Mouse (Mus musculus) lung, postnatal 0 days (tissue): ENCODE data around the gene Hsd17b11. TPM values are rescaled to one million over a fixed set of nuclear protein-coding genes. Genes with fewer than 3 reads are reported as not detected.

Source experiments
- ATAC-seq: fragments of 200-750 bp; cut with Nextera tagmentation; 2 replicates; pipeline ENCODE4 v1.8.0; 2017; ENCODE audit warnings: moderate library complexity
- DNase-seq: peaks from one replicate; pipeline ENCODE4 v3.0.0-alpha.2; 2016; ENCODE audit warnings: low spot score
- H3K27ac ChIP-seq: fragments of 300-500 bp; sonication (generic); 2 replicates; pipeline ENCODE4 v1.5.1; 2014; ENCODE audit warnings: antibody characterized with exemption, mild to moderate bottlenecking, low read length, mixed read lengths
- H3K27me3 ChIP-seq: fragments of 300-500 bp; sonication (generic); replicated peaks from 2 replicates; pipeline ENCODE4 v1.6.1; 2014; ENCODE audit warnings: low read length, mixed read lengths; ENCODE audit not compliant: insufficient read depth
- H3K36me3 ChIP-seq: fragments of 300-500 bp; sonication (generic); 2 replicates; pipeline ENCODE4 v1.6.1; 2014; ENCODE audit warnings: low read length, mixed read lengths; ENCODE audit not compliant: insufficient read depth
- H3K4me1 ChIP-seq: fragments of 300-500 bp; sonication (generic); 2 replicates; pipeline ENCODE4 v1.6.1; 2014; ENCODE audit warnings: antibody characterized with exemption, low read depth, low read length, mixed read lengths; ENCODE audit not compliant: insufficient read depth
- H3K4me2 ChIP-seq: fragments of 300-500 bp; sonication (generic); replicated peaks from 2 replicates; pipeline ENCODE4 v1.6.1; 2014; ENCODE audit warnings: low read depth, mild to moderate bottlenecking, low read length, moderate library complexity, mixed read lengths
- H3K4me3 ChIP-seq: fragments of 300-500 bp; sonication (generic); 2 replicates; pipeline ENCODE4 v1.5.1; 2014; ENCODE audit warnings: low read depth, low read length
- H3K9ac ChIP-seq: fragments of 300-500 bp; sonication (generic); replicated peaks from 2 replicates; pipeline ENCODE4 v1.6.1; 2014; ENCODE audit warnings: low read depth, mild to moderate bottlenecking
- H3K9me3 ChIP-seq: fragments of 300-500 bp; sonication (generic); 2 replicates; pipeline ENCODE4 v1.6.1; 2016; ENCODE audit warnings: low read length, mixed read lengths
- CTCF ChIP-seq: IDR thresholded peaks from 2 replicates; pipeline ENCODE4 v1.5.1; 2016; ENCODE audit warnings: antibody characterized with exemption, mild to moderate bottlenecking
- EP300 ChIP-seq: IDR thresholded peaks from 2 replicates; pipeline ENCODE4 v1.6.1; 2016; ENCODE audit warnings: antibody characterized with exemption, mild to moderate bottlenecking, control low read depth
- WGBS: fragments of 180-500 bp; shearing (Covaris S2); extraction: QIAGEN DNeasy Blood & Tissue Kit; methylation state at CpG from one replicate; pipeline ENCODE4 v1.1.7; 2014; 5-methylcytosine and 5-hydroxymethylcytosine counted together
- polyA plus RNA-seq: library from polyadenylated mRNA; unstranded; fragments of >200 nt; fragmentation: Nextera tagmentation; extraction: Ambion mirVana; gene quantifications from 2 replicates; pipeline ENCODE4 v1.2.1, GENCODE M21; 2015

Gene Hsd17b11
- polyA plus RNA-seq, 1 experiment from 2014 or later: 17.8 TPM

- Histone ChIP-seq H3K4me1 (no peaks in the 10 kb centered on the region), H3K27me3 (no peaks in the 10 kb centered on the region), H3K9ac (no peak overlapping the region), H3K4me3 (no peak overlapping the region), H3K27ac (no peak overlapping the region), H3K36me3 (0 out of 2 replicates have a peak, but pooled peaks cover 5% of the 10 kb centered on the region), H3K9me3 (no peaks in the 10 kb centered on the region), H3K4me2 (no peak overlapping the region)
- peak; percentile 47; the same call in 1 of the 2 replicates for ATAC-seq
- peak; percentile 89 for DNase-seq
- TF ChIP-seq EP300 (0 out of 2 replicates have a peak, but pooled peaks have one; percentile 19), CTCF (peak; percentile 93)
- WGBS: 1% methylated on average over 5 of the region's 5 CpGs
Observed at GRCm38 (mm10) chr5:103999738-104000137, 22.0 kb downstream of the Hsd17b11 start.

- no peak overlapping the region for H3K4me3 ChIP-seq
- ATAC-seq (no peak), DNase-seq (no peak)
- TF ChIP-seq CTCF: no peak
- no peak for TF ChIP-seq EP300
- no peak overlapping the region for H3K9ac ChIP-seq
- H3K36me3 ChIP-seq: 0 out of 2 replicates have a peak, but pooled peaks cover 5% of the 10 kb centered on the region
- WGBS: 54% methylated on average over 5 of the region's 5 CpGs
- H3K9me3 ChIP-seq: no peaks in the 10 kb centered on the region
- no peaks in the 10 kb centered on the region for H3K4me1 ChIP-seq
- no peak overlapping the region for H3K4me2 ChIP-seq
- H3K27me3 ChIP-seq: no peaks in the 10 kb centered on the region
- H3K27ac ChIP-seq: no peak overlapping the region
Observed at GRCm38 (mm10) chr5:103998739-103999138, 23.0 kb downstream of the Hsd17b11 start.

GRCm38 (mm10) chr5:103995181-103995580, 26.5 kb downstream of the Hsd17b11 start:
- Histone ChIP-seq H3K27me3 (no peaks in the 10 kb centered on the region), H3K9me3 (no peaks in the 10 kb centered on the region), H3K4me3 (no peak overlapping the region), H3K36me3 (no peaks in the 10 kb centered on the region), H3K4me2 (no peak overlapping the region), H3K9ac (no peak overlapping the region), H3K27ac (no peak overlapping the region), H3K4me1 (no peaks in the 10 kb centered on the region)
- no peak for ATAC-seq
- WGBS: 44% methylated on average over 3 of the region's 3 CpGs
- TF ChIP-seq CTCF (peak; percentile 75), EP300 (no peak)
- peak; percentile 26 for DNase-seq

- Histone ChIP-seq H3K4me1 (no peaks in the 10 kb centered on the region), H3K27me3 (no peaks in the 10 kb centered on the region), H3K36me3 (peaks cover 2% of the 10 kb centered on the region; the same call in 1 of the 2 replicates), H3K27ac (no peak overlapping the region), H3K9ac (no peak overlapping the region), H3K9me3 (no peaks in the 10 kb centered on the region), H3K4me3 (no peak overlapping the region), H3K4me2 (no peak overlapping the region)
- DNase-seq (no peak), ATAC-seq (no peak)
- 81% methylated on average over 4 of the region's 4 CpGs for WGBS
- TF ChIP-seq EP300: no peak
- no peak for TF ChIP-seq CTCF
Observed at GRCm38 (mm10) chr5:103994669-103995068, 27.1 kb downstream of the Hsd17b11 start.

- H3K9me3 ChIP-seq: no peaks in the 10 kb centered on the region
- H3K9ac ChIP-seq: no peak overlapping the region
- H3K36me3 ChIP-seq: peaks cover 9% of the 10 kb centered on the region; the same call in 1 of the 2 replicates
- 64% methylated on average over 1 of the region's 1 CpGs for WGBS
- DNase-seq (no peak), ATAC-seq (no peak; the same call in 1 of the 2 replicates)
- H3K27me3 ChIP-seq: no peaks in the 10 kb centered on the region
- H3K4me1 ChIP-seq: no peaks in the 10 kb centered on the region
- no peak overlapping the region for H3K27ac ChIP-seq
- no peak overlapping the region for H3K4me3 ChIP-seq
- no peak for TF ChIP-seq EP300
- TF ChIP-seq CTCF: peak; percentile 63
- H3K4me2 ChIP-seq: no peak overlapping the region
Observed at GRCm38 (mm10) chr5:103993601-103994000, 28.1 kb downstream of the Hsd17b11 start.

GRCm38 (mm10) chr5:103992831-103993230, 28.9 kb downstream of the Hsd17b11 start:
- ATAC-seq (no peak), DNase-seq (no peak)
- Histone ChIP-seq H3K4me3 (no peak overlapping the region), H3K4me2 (no peak overlapping the region), H3K36me3 (peaks cover 9% of the 10 kb centered on the region; the same call in 1 of the 2 replicates), H3K27ac (no peak overlapping the region), H3K9me3 (no peaks in the 10 kb centered on the region), H3K4me1 (no peaks in the 10 kb centered on the region), H3K9ac (no peak overlapping the region), H3K27me3 (no peaks in the 10 kb centered on the region)
- TF ChIP-seq CTCF (no peak), EP300 (no peak)
- 86% methylated on average over 9 of the region's 9 CpGs for whole genome bisulfite sequencing
